Mouse (Mus musculus): ENCODE measurements around the gene Cdh1. TPM values are rescaled to one million over a fixed set of nuclear protein-coding genes. Genes with fewer than 3 reads are reported as not detected.

Cdh1 gene
- polyA plus RNA-seq, 1 experiment from 2014 or later, result 3.2 TPM

GRCm38 (mm10) chr8:106614704-106615103 lies 11.6 kb downstream of the Cdh1 start:
- H3K9me3 ChIP-seq, result no peaks in the 10 kb centered on the region
- H3K4me1 ChIP-seq, result peaks cover 9% of the 10 kb centered on the region
- H3K9ac ChIP-seq, result no peak overlapping the region
- H3K36me3 ChIP-seq, result no peaks in the 10 kb centered on the region
- no peak overlapping the region for H3K4me3 ChIP-seq
- 48% methylated on average over 5 of the region's 5 CpGs for WGBS
- no peak for ATAC-seq (ENCODE audit: extremely low read depth, insufficient number of reproducible peaks, low FRiP score, low TSS enrichment)
- no peak overlapping the region for H3K4me2 ChIP-seq
- no peak overlapping the region for H3K27ac ChIP-seq (replicated peaks)
- peaks cover 14% of the 10 kb centered on the region for H3K27me3 ChIP-seq (replicated peaks)

- peaks cover 15% of the 10 kb centered on the region for H3K4me1 ChIP-seq
- H3K27ac ChIP-seq (replicated peaks), result no peak overlapping the region
Observed at GRCm38 (mm10) chr8:106615661-106616299, 12.6 kb downstream of the Cdh1 start.

GRCm38 (mm10) chr8:106616679-106617078 lies 13.5 kb downstream of the Cdh1 start:
- Histone ChIP-seq H3K9me3 (no peaks in the 10 kb centered on the region), H3K36me3 (no peaks in the 10 kb centered on the region), H3K4me1 (peaks cover 15% of the 10 kb centered on the region), H3K4me3 (no peak overlapping the region), H3K27me3 (replicated peaks) (no peaks in the 10 kb centered on the region; the same call in 1 of the 2 replicates), H3K27ac (replicated peaks) (no peak overlapping the region), H3K4me2 (no peak overlapping the region), H3K9ac (no peak overlapping the region)
- ATAC-seq (ENCODE audit: extremely low read depth, insufficient number of reproducible peaks, low FRiP score, low TSS enrichment), result no peak
- 45% methylated on average over 4 of the region's 4 CpGs for WGBS

More at GRCm38 (mm10) chr8:106615661-106616299, 12.6 kb downstream of the Cdh1 start:
- Histone ChIP-seq H3K27me3 (replicated peaks) (peaks cover 6% of the 10 kb centered on the region), H3K36me3 (no peaks in the 10 kb centered on the region), H3K9ac (no peak overlapping the region), H3K4me3 (no peak overlapping the region), H3K4me2 (no peak overlapping the region), H3K9me3 (no peaks in the 10 kb centered on the region)
- ATAC-seq (ENCODE audit: extremely low read depth, insufficient number of reproducible peaks, low FRiP score, low TSS enrichment), result no peak
- WGBS, result 72% methylated on average over 10 of the region's 10 CpGs

- 40% methylated on average over 6 of the region's 6 CpGs for WGBS
- H3K27me3 ChIP-seq (replicated peaks), result no peaks in the 10 kb centered on the region; the same call in 1 of the 2 replicates
- no peaks in the 10 kb centered on the region for H3K36me3 ChIP-seq
- no peak overlapping the region for H3K4me3 ChIP-seq
- H3K9me3 ChIP-seq, result no peaks in the 10 kb centered on the region
- peaks cover 15% of the 10 kb centered on the region for H3K4me1 ChIP-seq
- H3K4me2 ChIP-seq, result no peak overlapping the region
- H3K27ac ChIP-seq (replicated peaks), result no peak overlapping the region
- H3K9ac ChIP-seq, result no peak overlapping the region
- ATAC-seq (ENCODE audit: extremely low read depth, insufficient number of reproducible peaks, low FRiP score, low TSS enrichment), result no peak
Observed at GRCm38 (mm10) chr8:106617196-106617595, 14.0 kb downstream of the Cdh1 start.

GRCm38 (mm10) chr8:106617865-106618264 lies 14.7 kb downstream of the Cdh1 start:
- Histone ChIP-seq H3K27ac (replicated peaks) (no peak overlapping the region), H3K36me3 (no peaks in the 10 kb centered on the region), H3K9me3 (no peaks in the 10 kb centered on the region), H3K9ac (no peak overlapping the region), H3K4me2 (no peak overlapping the region), H3K4me3 (no peak overlapping the region), H3K27me3 (replicated peaks) (no peaks in the 10 kb centered on the region; the same call in 1 of the 2 replicates), H3K4me1 (peaks cover 15% of the 10 kb centered on the region)
- 62% methylated on average over 6 of the region's 6 CpGs for WGBS
- no peak for ATAC-seq (ENCODE audit: extremely low read depth, insufficient number of reproducible peaks, low FRiP score, low TSS enrichment)

GRCm38 (mm10) chr8:106618324-106618723 lies 15.2 kb downstream of the Cdh1 start:
- WGBS, result 66% methylated on average over 6 of the region's 6 CpGs

GRCm38 (mm10) chr8:106619549-106620245 lies 16.5 kb downstream of the Cdh1 start:
- Histone ChIP-seq H3K36me3 (no peaks in the 10 kb centered on the region), H3K4me1 (peaks cover 15% of the 10 kb centered on the region), H3K27me3 (replicated peaks) (no peaks in the 10 kb centered on the region), H3K4me2 (0 out of 2 replicates have a peak overlapping the region, but pooled peaks have one; percentile 20), H3K4me3 (no peak overlapping the region), H3K9ac (0 out of 2 replicates have a peak overlapping the region, but pooled peaks have one; percentile 52), H3K9me3 (no peaks in the 10 kb centered on the region), H3K27ac (replicated peaks) (peak overlapping the region; percentile 46; the same call in 1 of the 2 replicates)
- ATAC-seq (ENCODE audit: extremely low read depth, insufficient number of reproducible peaks, low FRiP score, low TSS enrichment), result peak; percentile 49; the same call in 1 of the 2 replicates
- WGBS, result 37% methylated on average over 9 of the region's 9 CpGs

More at GRCm38 (mm10) chr8:106618324-106618723, 15.2 kb downstream of the Cdh1 start:
- ATAC-seq (ENCODE audit: extremely low read depth, insufficient number of reproducible peaks, low FRiP score, low TSS enrichment), result no peak
- H3K9me3 ChIP-seq, result no peaks in the 10 kb centered on the region
- no peaks in the 10 kb centered on the region for H3K36me3 ChIP-seq
- no peaks in the 10 kb centered on the region; the same call in 1 of the 2 replicates for H3K27me3 ChIP-seq (replicated peaks)
- H3K9ac ChIP-seq, result no peak overlapping the region
- H3K4me1 ChIP-seq, result peaks cover 15% of the 10 kb centered on the region
- no peak overlapping the region for H3K27ac ChIP-seq (replicated peaks)
- no peak overlapping the region for H3K4me3 ChIP-seq
- no peak overlapping the region for H3K4me2 ChIP-seq

GRCm38 (mm10) chr8:106620488-106620887 lies 17.3 kb downstream of the Cdh1 start:
- H3K4me3 ChIP-seq, result no peak overlapping the region
- 65% methylated on average over 2 of the region's 2 CpGs for WGBS
- H3K4me1 ChIP-seq, result peaks cover 15% of the 10 kb centered on the region

GRCm38 (mm10) chr8:106623016-106623415 lies 19.9 kb downstream of the Cdh1 start:
- peaks cover 15% of the 10 kb centered on the region for H3K4me1 ChIP-seq
- no peak overlapping the region for H3K4me2 ChIP-seq
- peaks cover 9% of the 10 kb centered on the region for H3K27me3 ChIP-seq (replicated peaks)
- H3K9me3 ChIP-seq, result no peaks in the 10 kb centered on the region
- no peak overlapping the region for H3K9ac ChIP-seq
- no peak for ATAC-seq (ENCODE audit: extremely low read depth, insufficient number of reproducible peaks, low FRiP score, low TSS enrichment)
- WGBS, result 66% methylated on average over 5 of the region's 5 CpGs
- no peak overlapping the region for H3K4me3 ChIP-seq
- H3K36me3 ChIP-seq, result no peaks in the 10 kb centered on the region
- no peak overlapping the region for H3K27ac ChIP-seq (replicated peaks)

More at GRCm38 (mm10) chr8:106620488-106620887, 17.3 kb downstream of the Cdh1 start:
- ATAC-seq (ENCODE audit: extremely low read depth, insufficient number of reproducible peaks, low FRiP score, low TSS enrichment), result no peak
- Histone ChIP-seq H3K27ac (replicated peaks) (no peak overlapping the region), H3K9me3 (no peaks in the 10 kb centered on the region), H3K36me3 (no peaks in the 10 kb centered on the region), H3K9ac (no peak overlapping the region), H3K27me3 (replicated peaks) (0 out of 2 replicates have a peak, but pooled peaks cover 3% of the 10 kb centered on the region), H3K4me2 (no peak overlapping the region)

- peaks cover 9% of the 10 kb centered on the region for H3K27me3 ChIP-seq (replicated peaks)
- H3K9ac ChIP-seq, result no peak overlapping the region
- H3K27ac ChIP-seq (replicated peaks), result no peak overlapping the region
- ATAC-seq (ENCODE audit: extremely low read depth, insufficient number of reproducible peaks, low FRiP score, low TSS enrichment), result no peak
- peaks cover 15% of the 10 kb centered on the region for H3K4me1 ChIP-seq
- H3K36me3 ChIP-seq, result no peaks in the 10 kb centered on the region
- H3K4me3 ChIP-seq, result no peak overlapping the region
- WGBS, result 74% methylated on average over 3 of the region's 3 CpGs
- no peaks in the 10 kb centered on the region for H3K9me3 ChIP-seq
- H3K4me2 ChIP-seq, result no peak overlapping the region
Observed at GRCm38 (mm10) chr8:106623451-106623850, 20.3 kb downstream of the Cdh1 start.

- Histone ChIP-seq H3K27me3 (replicated peaks) (peaks cover 9% of the 10 kb centered on the region), H3K4me3 (no peak overlapping the region), H3K4me1 (peaks cover 13% of the 10 kb centered on the region), H3K9me3 (no peaks in the 10 kb centered on the region), H3K27ac (replicated peaks) (no peak overlapping the region), H3K36me3 (no peaks in the 10 kb centered on the region), H3K4me2 (no peak overlapping the region), H3K9ac (no peak overlapping the region)
- ATAC-seq (ENCODE audit: extremely low read depth, insufficient number of reproducible peaks, low FRiP score, low TSS enrichment), result no peak
Observed at GRCm38 (mm10) chr8:106623954-106624353, 20.8 kb downstream of the Cdh1 start.
